Mouse (Mus musculus): ENCODE measurements at regions not wholly inside any gene's neighbourhood (a gene's known extent, or its start where the extent isn't known, plus 50 kb on each side); places are given as distances from the start of the nearest gene placed in this dataset.

DNA sequence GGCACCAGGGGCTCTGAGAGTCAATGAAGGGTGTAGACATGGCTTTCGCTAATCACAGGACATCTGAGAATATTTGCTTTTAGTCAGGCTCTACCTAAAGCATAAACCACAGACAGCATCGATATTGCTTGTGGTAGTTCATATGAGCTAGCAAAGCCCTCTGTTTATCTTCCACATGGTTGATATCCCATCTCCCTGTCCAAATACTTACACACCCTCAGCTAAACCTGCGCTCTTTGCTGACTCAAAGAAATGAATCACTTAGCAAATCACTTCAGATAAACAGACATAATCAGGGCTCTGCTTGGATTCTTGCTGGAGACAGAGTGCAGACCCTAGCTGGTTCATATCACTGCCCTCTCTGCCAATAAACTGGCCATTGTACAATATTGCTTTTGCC, 298.8 kb downstream of the Rnd3 start:
- ATAC-seq (replicated peaks; ENCODE audit: poor library complexity) = no peak

DNA sequence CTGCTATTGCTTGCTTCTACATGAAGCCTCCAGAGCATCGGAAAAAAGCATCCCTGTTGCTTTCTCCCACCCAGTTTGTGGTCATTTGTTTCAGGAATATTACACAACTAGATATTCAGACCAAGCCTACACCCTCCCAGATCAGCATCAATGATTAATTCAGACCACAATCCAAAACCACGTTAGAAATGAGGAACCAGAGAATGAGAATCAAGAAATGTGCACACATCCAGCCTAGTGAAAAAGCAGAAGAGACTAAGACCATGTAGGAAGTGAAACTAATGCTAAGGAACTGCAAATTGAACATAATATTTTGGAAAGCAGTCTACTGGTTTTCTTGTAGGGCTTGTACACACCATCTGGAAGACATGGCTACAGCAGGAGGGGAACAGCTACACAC, 307.0 kb downstream of the Rnd3 start:
- peak; percentile 99 for ATAC-seq (replicated peaks; ENCODE audit: poor library complexity)

DNA sequence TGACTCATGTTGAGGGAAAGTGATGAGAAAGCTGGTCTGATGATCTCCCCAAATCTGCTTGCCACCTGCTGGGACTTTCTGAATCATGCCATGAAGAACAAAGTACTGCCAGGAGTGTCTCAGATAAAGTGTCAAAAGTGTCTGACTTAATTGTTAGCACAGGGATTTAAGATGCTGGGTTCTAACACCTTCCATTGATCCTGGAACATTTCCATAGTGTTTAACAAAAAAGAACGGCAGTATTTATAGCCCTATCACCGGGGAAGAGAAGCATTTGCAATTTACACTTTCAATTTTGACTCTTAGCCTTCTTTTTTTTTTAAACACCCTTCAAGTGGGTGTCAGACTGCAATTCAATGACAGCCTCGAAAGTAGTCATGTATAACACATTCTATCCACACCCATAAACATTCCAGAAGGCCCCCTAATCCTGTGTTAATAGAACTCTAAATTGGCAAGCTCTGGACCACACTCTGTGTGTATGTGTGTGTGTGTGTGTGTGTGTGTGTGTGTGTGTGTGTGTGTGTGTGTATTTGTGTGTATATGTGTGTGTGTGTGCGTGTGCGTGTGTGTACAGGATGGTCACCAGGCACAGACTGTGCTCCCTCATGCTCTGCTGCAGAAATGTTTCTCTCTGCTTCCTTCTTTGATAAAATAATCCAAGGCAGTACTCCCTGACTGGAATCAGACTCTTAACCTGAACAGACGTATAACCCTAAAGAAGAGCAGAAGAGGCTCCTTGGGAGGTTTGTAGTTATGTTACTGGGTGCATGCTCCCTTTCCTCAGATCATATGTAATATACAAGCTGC, 313.2 kb downstream of the Rnd3 start:
- ATAC-seq (replicated peaks; ENCODE audit: poor library complexity) = no peak

DNA sequence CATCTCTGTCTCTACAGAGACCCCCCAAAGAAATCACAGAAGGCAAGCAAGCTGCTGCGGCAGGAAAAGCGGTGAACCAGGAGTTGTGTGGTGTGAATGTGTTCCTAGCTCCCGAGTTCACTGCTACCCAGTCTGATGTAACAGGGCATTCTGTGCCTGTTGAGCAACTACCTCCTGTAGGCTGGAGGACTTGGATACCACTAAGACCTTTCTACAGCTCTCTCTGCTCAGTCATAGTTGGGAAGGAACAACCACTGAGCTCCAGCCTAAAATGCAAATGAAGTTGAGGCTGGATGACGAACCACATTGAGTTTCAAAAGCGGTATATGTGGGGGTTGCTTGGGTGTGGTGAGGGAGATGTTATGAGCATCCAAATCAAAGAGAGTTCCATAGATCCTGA, 315.1 kb downstream of the Rnd3 start:
- peak; percentile 96 for ATAC-seq (replicated peaks; ENCODE audit: poor library complexity)

DNA sequence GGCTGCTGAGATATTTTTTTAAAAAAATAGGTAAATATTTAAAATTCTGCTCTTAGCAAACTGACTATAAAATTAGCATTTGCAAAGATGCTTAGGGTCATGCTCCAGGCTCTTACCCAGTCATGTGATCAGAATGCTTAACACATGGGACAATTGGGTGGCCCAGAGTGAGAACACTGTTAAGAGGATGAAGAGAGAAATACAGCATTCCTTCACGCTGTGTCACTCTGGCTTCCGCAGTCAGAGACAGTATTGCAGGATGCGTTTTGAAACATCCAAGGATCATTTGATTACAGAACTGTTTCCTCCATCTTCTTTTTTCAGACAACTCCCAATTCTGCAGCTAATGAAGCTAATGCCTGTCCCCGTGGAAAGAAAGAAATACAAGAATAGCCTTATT, 316.4 kb downstream of the Rnd3 start:
- ATAC-seq (replicated peaks; ENCODE audit: poor library complexity) = no peak

DNA sequence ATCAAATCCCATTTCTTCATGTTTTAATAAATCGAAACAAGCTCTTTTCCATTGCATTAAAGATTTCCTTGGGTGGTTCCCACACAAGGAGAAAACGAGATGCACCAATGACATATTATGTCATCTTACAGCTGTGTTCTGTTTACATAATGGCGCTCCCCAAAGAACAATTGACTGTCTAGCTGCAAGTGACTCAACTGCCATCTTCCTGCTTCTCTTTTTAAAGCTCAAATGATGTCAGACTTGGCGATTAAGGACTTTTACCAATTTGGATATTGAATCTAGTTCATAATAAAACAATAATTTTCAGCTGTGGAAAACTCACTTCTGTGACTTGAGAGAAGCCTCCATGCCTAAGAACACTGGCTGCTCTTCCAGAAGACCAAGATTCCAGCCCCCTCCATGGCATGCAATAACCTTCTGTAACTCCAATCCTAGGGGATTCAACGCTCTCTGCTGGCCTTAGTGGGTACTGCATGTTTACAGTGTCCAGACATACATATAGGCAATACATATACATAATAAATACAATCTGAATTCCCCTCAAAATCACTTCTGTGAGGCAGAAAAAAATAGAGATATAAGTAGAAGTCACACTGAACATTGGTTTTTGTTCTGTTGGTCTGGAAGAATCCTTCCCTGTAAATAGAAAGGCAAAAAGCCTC, 318.7 kb downstream of the Rnd3 start:
- ATAC-seq (replicated peaks; ENCODE audit: poor library complexity) = peak; percentile 41; the same call in 1 of the 2 replicates

DNA sequence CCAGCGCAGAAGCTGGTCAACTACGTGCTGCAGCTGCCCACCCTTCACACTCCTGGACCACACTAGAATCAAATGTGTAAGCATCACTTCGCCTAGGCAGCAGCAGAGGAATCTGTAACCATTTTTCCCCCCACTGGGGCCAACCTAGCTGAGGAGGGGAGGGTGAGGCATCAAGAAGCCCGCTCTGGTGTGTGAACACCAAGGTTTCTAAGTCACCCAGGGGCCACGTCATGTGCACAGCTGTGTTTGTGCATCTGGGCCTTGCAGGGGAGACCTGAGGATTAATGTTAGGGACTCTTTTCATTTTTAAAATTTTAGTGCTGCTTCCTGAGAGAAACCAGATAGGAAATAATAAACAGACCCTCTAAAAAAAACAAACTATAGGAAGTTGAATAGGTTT, 321.8 kb downstream of the Rnd3 start:
- ATAC-seq (replicated peaks; ENCODE audit: poor library complexity) = no peak

DNA sequence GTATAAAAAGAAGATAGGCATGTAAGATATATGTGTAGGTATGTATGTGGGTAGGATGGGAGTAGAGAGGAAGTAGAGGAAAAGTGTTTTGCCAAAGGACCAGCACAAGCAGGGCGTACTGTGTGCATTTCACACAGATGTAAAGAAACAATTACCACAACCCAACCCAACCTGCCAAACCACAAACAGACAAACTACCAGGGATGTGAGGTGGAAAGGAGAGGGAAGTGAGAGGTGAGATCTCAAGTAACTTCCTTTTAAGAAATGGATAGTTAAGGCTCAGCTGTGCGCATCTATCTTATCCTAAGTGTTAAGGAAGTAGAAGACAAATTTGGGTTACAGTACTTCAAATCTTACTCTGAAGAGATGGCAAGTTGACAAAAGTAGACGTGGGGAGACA, 322.4 kb downstream of the Rnd3 start:
- ATAC-seq (replicated peaks; ENCODE audit: poor library complexity) = peak; percentile 69

DNA sequence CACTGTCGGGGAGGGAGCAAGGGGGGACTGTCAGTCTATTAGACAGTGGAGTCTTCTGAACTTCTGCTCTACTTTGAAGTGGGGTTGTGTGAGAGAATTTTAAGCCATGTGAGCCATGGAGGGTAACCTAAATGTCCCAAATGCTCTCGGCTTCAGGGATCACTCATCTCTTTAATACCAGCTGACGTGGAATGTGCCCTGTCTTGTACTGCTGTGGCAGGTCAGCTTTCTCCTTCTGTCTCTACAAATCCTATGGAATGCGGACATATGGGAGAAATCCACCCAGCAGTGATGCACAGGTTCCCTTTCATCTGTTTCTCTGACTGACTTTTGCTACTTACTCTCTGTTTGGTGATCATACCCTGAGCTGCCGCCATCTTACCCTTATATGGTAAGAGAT, 323.3 kb downstream of the Rnd3 start:
- no peak for ATAC-seq (replicated peaks; ENCODE audit: poor library complexity)

DNA sequence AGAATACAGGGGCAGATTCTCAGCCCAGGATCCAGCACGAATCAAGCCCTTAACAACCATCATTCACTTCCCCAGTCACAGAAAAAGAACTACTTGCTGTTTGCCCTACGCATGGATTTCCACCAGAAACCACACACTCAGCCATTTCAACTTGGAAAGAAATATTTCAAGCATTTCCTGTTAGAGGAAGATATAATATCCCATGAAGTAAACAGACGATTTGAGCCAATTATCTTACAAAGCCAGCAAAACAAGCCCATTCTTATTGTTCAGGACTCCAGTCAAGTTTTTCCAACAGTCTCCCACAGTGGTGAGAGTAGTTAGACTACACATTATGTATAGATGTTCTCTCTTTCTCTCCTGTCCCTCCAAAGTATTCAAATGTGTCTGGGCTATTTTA, 324.1 kb downstream of the Rnd3 start:
- ATAC-seq (replicated peaks; ENCODE audit: poor library complexity) = no peak

DNA sequence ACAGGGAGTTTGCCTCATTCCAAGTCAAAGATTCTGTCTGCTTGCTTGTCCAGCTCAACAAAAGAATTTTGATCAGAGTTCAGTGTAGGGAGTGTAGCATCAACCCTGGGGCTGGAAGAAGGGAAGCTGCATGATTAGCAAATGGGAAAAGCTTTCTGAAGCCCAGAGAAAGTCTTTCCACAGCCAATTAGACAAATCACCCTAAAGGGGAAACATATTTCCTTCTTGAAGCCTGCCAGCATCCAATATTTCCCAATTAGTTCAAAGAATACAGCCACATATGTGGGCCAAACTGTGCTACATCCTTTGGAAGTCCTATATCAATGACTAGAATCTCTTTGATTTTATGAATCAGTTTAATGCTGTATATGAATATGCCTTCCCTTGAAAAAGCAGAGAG, 326.2 kb downstream of the Rnd3 start:
- ATAC-seq (replicated peaks; ENCODE audit: poor library complexity) = no peak

DNA sequence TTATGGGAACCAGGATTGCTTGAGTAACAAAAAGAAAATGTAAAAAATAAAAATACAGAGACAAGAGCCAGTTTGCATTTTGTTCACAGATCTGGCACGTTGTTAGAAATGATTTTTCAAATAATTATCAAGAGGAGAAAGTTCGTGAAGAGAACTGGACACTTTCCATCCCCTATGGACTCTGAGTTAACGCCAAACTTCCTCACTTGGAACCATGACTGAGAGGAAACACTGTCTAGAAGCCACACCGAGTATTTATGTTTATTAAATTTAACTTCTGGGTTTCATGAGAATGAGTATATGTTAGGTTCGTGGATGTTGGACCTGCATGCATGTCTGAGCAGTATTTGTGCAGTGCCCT, 329.6 kb downstream of the Rnd3 start:
- no peak for ATAC-seq (replicated peaks; ENCODE audit: poor library complexity)

DNA sequence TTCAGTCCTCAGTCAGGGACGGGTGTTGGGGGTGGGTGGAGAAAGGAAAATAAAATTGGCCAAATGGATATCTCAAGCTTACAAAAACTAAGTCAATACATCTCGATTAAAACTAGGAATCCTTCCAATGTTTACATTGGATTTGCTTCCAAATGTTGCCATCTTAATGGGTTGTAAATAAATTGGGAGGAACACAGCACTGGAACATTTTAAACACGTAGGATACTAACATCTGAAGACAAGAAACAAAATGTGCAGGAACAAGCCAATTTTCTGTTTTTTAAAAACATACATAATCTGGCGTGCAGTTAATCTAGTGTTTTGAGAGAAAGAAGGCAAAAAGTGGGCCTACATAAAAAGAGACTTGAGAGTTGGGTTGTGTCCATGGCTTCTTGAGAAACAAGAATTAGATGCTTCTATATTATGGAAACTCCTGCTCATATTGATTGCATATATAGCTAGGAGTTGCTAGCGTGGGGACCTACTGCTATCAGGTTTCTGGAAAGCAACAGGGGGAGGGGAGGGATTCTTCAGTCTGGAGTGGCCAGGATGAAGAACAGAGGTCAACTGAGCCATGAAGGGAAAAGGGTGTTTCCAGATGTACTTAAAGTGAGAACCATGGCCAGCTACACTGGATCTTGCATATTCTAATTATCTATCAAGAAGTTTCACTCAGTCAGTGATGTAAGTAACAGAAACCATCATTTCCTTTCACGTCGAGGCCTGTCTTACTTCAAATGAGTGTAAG, 330.2 kb downstream of the Rnd3 start:
- no peak for ATAC-seq (replicated peaks; ENCODE audit: poor library complexity)

DNA sequence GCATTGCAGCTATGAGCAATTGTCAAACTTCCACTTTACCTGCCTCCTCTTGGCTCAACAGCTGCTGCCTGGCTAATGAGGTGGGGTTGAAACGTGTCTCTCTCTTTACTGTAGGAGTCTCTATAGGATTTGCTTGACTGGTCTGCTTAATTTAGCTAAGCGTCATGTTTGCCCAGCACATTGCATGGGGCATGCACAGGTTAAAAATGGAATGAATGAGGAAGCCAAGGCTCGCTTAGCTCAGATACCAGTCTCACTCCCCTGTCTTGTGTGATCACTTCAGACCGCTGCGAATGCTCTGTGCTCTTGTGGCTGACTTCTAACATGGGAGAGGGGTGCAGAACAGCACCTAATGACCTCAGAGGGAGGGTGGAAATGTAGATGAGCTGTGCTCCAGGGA, 332.5 kb downstream of the Rnd3 start:
- ATAC-seq (replicated peaks; ENCODE audit: poor library complexity) = no peak

DNA sequence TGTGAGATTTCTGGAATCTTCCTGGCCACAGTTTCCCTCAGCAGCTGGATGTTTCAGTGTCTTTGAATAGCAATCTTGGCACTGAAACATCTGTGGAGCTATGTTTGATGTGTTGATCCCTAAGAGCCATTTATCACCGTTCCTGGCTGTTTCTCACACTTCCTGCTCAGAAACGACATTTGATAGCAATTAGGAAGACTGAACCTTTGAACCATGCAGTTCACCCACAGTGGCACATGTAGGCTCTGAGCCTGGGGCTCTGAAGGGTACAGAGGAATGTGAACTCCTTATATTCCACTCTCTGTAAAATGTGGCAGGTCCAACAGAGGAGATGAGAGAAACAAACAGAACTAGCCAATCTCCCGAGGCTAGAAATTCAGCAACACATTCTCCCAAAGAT, 333.4 kb downstream of the Rnd3 start:
- no peak for ATAC-seq (replicated peaks; ENCODE audit: poor library complexity)

DNA sequence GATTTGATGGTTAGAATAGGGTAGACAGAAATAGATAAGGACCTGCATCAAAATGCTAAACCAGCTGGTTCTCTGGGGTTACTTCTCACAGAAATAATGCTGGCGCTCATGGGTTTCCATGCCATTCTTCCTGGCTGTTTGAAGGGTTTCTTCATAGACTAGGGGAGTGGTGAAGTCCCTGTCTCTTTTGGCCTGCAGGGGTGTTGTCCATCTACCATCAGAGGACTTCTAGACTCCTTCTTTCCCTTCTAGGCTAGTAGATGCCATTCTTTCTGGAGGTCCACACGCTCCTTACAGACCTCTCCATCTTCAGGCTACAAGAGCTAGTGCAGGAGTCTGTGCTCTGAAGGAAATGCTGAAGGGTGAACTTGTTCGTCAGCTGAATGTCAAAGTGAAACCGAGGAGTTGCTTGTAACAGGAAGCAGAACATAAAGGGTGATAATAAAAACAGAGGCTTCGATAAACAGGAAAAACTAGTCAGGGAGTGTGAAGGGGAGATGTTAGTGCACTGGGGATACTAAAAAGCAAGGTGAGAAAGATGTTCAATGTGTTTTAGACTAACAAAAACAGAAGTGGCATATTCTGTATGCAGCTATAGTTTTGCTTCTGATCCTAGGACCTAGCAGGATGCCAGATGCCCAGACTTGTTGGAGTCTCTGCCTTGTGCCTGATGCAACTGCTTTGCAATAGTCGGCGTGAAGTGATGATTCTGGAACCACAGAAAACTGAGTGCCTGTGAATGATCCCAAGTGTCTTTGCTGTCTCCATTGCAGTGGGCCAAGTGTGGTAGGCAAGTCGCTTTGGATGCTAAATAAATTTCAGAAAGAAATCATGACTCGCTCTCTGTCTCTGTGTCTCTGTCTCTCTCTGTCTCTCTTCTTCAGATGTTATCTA, 335.1 kb downstream of the Rnd3 start:
- ATAC-seq (replicated peaks; ENCODE audit: poor library complexity) = peak; percentile 46; the same call in 1 of the 2 replicates

DNA sequence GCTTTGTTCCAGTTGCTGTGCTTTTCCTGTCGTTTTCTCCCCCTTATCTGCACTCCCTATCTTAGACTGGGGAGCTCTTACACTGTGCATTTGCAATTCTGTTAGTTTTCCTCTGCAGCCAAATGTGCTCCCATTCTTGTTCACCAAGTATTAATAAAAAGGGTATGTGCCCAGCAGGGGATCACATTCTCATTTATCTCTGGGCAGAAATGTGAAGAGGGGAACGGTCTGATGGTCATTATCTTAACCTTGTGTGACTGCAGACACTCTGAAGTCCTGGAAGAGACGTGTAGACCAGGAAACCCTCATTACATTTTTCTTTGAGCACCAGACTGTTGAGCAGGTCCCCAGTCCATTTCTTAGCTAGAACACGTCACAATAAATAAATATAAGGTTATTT, 336.6 kb downstream of the Rnd3 start:
- ATAC-seq (replicated peaks; ENCODE audit: poor library complexity) = no peak

DNA sequence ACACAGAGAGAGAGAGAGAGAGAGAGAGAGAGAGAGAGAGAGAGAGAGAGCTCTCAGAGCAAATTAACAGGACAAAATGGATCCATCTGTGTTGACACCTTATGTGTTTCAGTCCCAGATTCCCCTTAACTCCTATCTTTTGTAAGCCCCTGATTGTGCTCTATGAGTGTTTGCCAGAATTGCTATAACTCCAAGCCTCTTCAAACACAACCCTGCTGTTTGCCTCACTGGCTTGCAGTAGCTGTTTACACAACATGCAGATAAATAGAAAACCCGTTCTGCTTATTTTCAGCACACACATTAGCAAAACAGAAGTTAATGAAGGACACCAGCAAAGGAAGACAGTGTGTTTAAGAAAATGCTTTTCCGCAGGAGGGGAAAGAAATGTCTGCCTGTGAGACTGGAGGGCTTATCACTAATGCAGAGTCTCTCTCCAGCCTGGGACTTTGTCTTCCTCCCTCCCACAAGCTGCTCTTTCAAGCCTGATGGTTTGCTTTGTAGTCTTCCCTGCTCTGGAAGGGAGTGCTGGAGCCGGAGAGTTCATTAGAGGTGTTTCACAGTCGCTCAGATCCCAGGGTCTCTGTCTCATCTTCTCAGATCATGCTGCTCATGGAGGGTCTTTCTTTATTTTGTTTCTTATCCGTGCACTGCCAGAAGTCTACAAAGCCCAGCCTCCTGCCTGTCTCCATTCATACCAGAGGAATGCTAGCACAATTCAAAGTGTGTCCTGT, 338.4 kb downstream of the Rnd3 start:
- ATAC-seq (replicated peaks; ENCODE audit: poor library complexity) = no peak

DNA sequence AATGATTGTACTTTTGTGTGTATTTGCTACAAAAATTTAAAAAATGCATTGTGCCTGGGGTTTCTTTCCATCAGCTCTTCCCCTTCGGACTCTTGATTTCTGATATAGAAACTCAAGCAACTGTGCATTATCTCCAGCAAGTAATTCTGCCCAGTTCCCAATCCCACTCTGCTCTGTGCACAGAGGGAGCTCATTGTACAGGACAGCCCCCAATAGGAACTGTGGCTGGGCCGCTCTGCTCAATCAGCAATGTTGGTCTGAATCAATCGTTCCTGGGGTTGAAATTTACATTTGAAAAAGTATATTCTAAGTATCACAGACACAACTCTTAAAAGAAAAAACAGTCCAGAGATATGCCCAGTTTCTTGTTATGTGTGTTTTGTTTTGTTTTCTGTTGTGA, 339.1 kb downstream of the Rnd3 start:
- no peak for ATAC-seq (replicated peaks; ENCODE audit: poor library complexity)

DNA sequence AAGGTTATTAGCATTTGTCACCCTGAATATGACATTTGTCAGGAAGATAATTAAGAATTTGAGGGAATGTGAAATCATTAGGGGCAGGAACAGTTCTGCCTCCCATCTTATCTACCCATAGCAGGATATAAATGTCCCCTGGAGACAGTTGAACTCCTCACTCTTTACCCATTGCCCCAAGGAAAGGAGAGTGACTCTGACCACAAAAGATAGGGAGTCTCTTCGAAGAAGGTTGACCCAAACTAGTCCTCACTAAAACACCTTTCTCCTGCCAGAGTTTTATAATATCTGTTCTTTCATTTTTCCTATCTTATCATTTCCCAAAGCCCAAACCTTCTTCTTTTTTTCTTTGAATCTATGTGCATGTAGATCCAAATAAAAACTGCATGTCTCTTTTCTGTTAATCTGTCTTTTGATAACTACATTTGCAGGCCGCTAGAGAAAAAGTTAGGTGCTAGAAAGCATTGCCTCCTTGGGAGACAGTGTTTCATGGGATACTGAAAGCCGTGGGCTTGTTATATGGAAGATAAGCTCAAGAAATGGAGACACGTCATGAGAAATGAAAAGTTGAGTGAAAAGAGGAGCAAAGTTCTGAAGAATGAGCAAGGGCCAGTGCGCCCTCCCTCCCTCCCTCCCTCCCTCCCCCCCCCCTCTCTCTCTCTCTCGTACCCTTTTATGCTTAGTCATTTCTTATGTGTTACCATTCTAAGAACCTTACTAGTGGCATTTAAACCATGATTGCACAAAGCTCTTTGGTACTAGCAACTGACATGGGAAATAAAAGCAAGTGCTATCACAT, 341.6 kb downstream of the Rnd3 start:
- ATAC-seq (replicated peaks; ENCODE audit: poor library complexity) = no peak
